Mouse (Mus musculus) limb, embryonic 11.5 days (tissue): ENCODE measurements around the gene Amdhd2. TPM values are rescaled to one million over a fixed set of nuclear protein-coding genes. Genes with fewer than 3 reads are reported as not detected.
A peak's percentile ranks its signal among the peaks of the same experiment; 100 is the strongest.

ENCODE experiments used
- ATAC-seq: fragments of 200-750 bp; cut with Nextera tagmentation; 2 replicates; pipeline ENCODE4 v1.8.0; 2017; ENCODE audit warnings: low read depth; ENCODE audit not compliant: insufficient number of reproducible peaks, low FRiP score, low TSS enrichment
- DNase-seq: peaks from one replicate; pipeline ENCODE4 v3.0.0-alpha.2; 2015; ENCODE audit warnings: low spot score
- H3K27ac ChIP-seq: fragments of 300-500 bp; sonication (generic); replicated peaks from 2 replicates; pipeline ENCODE4 v1.5.1; 2014; ENCODE audit warnings: low read depth, mild to moderate bottlenecking, low read length
- H3K27me3 ChIP-seq: fragments of 300-500 bp; sonication (generic); 2 replicates; pipeline ENCODE4 v1.6.1; 2014; ENCODE audit warnings: mild to moderate bottlenecking, low read length, mixed read lengths; ENCODE audit not compliant: control insufficient read depth, insufficient read depth
- H3K36me3 ChIP-seq: fragments of 300-500 bp; sonication (generic); 2 replicates; pipeline ENCODE4 v1.6.1; 2014; ENCODE audit warnings: mild to moderate bottlenecking, low read length, moderate library complexity, mixed read lengths; ENCODE audit not compliant: control insufficient read depth, insufficient read depth
- H3K4me1 ChIP-seq: fragments of 300-500 bp; sonication (generic); 2 replicates; pipeline ENCODE4 v1.6.1; 2014; ENCODE audit warnings: low read length, mixed read lengths; ENCODE audit not compliant: control insufficient read depth, insufficient read depth
- H3K4me2 ChIP-seq: fragments of 300-500 bp; sonication (generic); 2 replicates; pipeline ENCODE4 v1.6.1; 2014; ENCODE audit warnings: low read depth, mild to moderate bottlenecking, moderate library complexity; ENCODE audit not compliant: severe bottlenecking
- H3K4me3 ChIP-seq: fragments of 300-500 bp; sonication (generic); 2 replicates; pipeline ENCODE4 v1.5.1; 2014; ENCODE audit warnings: low read depth, low read length
- H3K9ac ChIP-seq: fragments of 300-500 bp; sonication (generic); 2 replicates; pipeline ENCODE4 v1.6.1; 2014; ENCODE audit warnings: mild to moderate bottlenecking, low read length
- H3K9me3 ChIP-seq: fragments of 300-500 bp; sonication (generic); 2 replicates; pipeline ENCODE4 v1.6.1; 2016; ENCODE audit warnings: low read length; ENCODE audit not compliant: control insufficient read depth
- WGBS: fragments of 180-500 bp; shearing (Covaris S2); extraction: QIAGEN DNeasy Blood & Tissue Kit; methylation state at CpG from one replicate; pipeline ENCODE4 v1.1.7; 2014; 5-methylcytosine and 5-hydroxymethylcytosine counted together
- polyA plus RNA-seq: library from polyadenylated mRNA; unstranded; fragments of >200 nt; fragmentation: Nextera tagmentation; extraction: Ambion mirVana; gene quantifications from 2 replicates; pipeline ENCODE4 v1.2.1, GENCODE M21; 2014

The Amdhd2 gene
- polyA plus RNA-seq, 1 experiment from 2014 or later, result 37.8 TPM

- Histone ChIP-seq H3K27ac (no peak overlapping the region), H3K27me3 (no peaks in the 10 kb centered on the region), H3K4me3 (no peak overlapping the region), H3K9me3 (no peaks in the 10 kb centered on the region), H3K4me2 (no peak overlapping the region), H3K36me3 (0 out of 2 replicates have a peak, but pooled peaks cover 2% of the 10 kb centered on the region), H3K9ac (no peak overlapping the region), H3K4me1 (peaks cover 1% of the 10 kb centered on the region)
- ATAC-seq (no peak), DNase-seq (no peak)
- 96% methylated on average over 4 of the region's 4 CpGs for WGBS
These were observed 6.0 kb downstream of the Amdhd2 start for GRCm38 (mm10) chr17:24157526-24157925.

GRCm38 (mm10) chr17:24157121-24157520, 6.4 kb downstream of the Amdhd2 start:
- ATAC-seq, result no peak
- Histone ChIP-seq H3K4me3 (no peak overlapping the region), H3K9me3 (no peaks in the 10 kb centered on the region), H3K4me2 (no peak overlapping the region), H3K27me3 (no peaks in the 10 kb centered on the region), H3K4me1 (peaks cover 3% of the 10 kb centered on the region; the same call in 1 of the 2 replicates), H3K9ac (no peak overlapping the region), H3K36me3 (0 out of 2 replicates have a peak, but pooled peaks cover 2% of the 10 kb centered on the region), H3K27ac (no peak overlapping the region)
- WGBS, result 95% methylated on average over 6 of the region's 6 CpGs
- DNase-seq, result no peak

- Histone ChIP-seq H3K4me1 (peaks cover 3% of the 10 kb centered on the region; the same call in 1 of the 2 replicates), H3K4me3 (no peak overlapping the region), H3K27ac (no peak overlapping the region), H3K27me3 (no peaks in the 10 kb centered on the region), H3K4me2 (no peak overlapping the region), H3K36me3 (0 out of 2 replicates have a peak, but pooled peaks cover 2% of the 10 kb centered on the region), H3K9ac (no peak overlapping the region), H3K9me3 (no peaks in the 10 kb centered on the region)
- ATAC-seq (no peak), DNase-seq (no peak)
- 88% methylated on average over 3 of the region's 3 CpGs for WGBS
These were observed 7.2 kb downstream of the Amdhd2 start for GRCm38 (mm10) chr17:24156394-24156793.

GRCm38 (mm10) chr17:24155742-24156141, 7.8 kb downstream of the Amdhd2 start:
- H3K4me3 ChIP-seq, result no peak overlapping the region
- H3K4me2 ChIP-seq, result no peak overlapping the region
- H3K4me1 ChIP-seq, result peaks cover 3% of the 10 kb centered on the region; the same call in 1 of the 2 replicates
- WGBS, result 92% methylated on average over 9 of the region's 9 CpGs
- 0 out of 2 replicates have a peak, but pooled peaks cover 2% of the 10 kb centered on the region for H3K36me3 ChIP-seq
- H3K27ac ChIP-seq, result no peak overlapping the region
- DNase-seq (no peak), ATAC-seq (no peak)
- no peaks in the 10 kb centered on the region for H3K27me3 ChIP-seq
- no peaks in the 10 kb centered on the region for H3K9me3 ChIP-seq
- no peak overlapping the region for H3K9ac ChIP-seq

- DNase-seq (no peak), ATAC-seq (no peak)
- no peak overlapping the region for H3K9ac ChIP-seq
- H3K27ac ChIP-seq, result no peak overlapping the region
- WGBS, result 74% methylated on average over 3 of the region's 3 CpGs
- 0 out of 2 replicates have a peak, but pooled peaks cover 2% of the 10 kb centered on the region for H3K36me3 ChIP-seq
- no peaks in the 10 kb centered on the region for H3K27me3 ChIP-seq
- no peak overlapping the region for H3K4me3 ChIP-seq
- no peak overlapping the region for H3K4me2 ChIP-seq
- H3K4me1 ChIP-seq, result peaks cover 3% of the 10 kb centered on the region; the same call in 1 of the 2 replicates
- H3K9me3 ChIP-seq, result no peaks in the 10 kb centered on the region
These were observed 9.1 kb downstream of the Amdhd2 start for GRCm38 (mm10) chr17:24154463-24154862.

- Histone ChIP-seq H3K27ac (no peak overlapping the region), H3K4me1 (peaks cover 3% of the 10 kb centered on the region; the same call in 1 of the 2 replicates), H3K4me3 (peak overlapping the region; percentile 32), H3K4me2 (peak overlapping the region; percentile 67), H3K9me3 (no peaks in the 10 kb centered on the region), H3K36me3 (no peaks in the 10 kb centered on the region), H3K9ac (peak overlapping the region; percentile 3; the same call in 1 of the 2 replicates), H3K27me3 (no peaks in the 10 kb centered on the region)
- ATAC-seq (peak; percentile 83), DNase-seq (peak; percentile 89)
- WGBS, result 1% methylated on average over 26 of the region's 26 CpGs
These were observed 11.5 kb downstream of the Amdhd2 start for GRCm38 (mm10) chr17:24151890-24152563.

GRCm38 (mm10) chr17:24151382-24151781, 12.2 kb downstream of the Amdhd2 start:
- H3K27ac ChIP-seq, result no peak overlapping the region
- WGBS, result 14% methylated on average over 7 of the region's 7 CpGs

GRCm38 (mm10) chr17:24150824-24151223, 12.7 kb downstream of the Amdhd2 start, which contains the start of gene Pdpk1:
TSS of gene Pdpk1 (minus strand) at chr17:24150924.
- peak within 1 kb of the TSS; percentile 32 for H3K4me3 ChIP-seq
- H3K4me1 ChIP-seq, result peaks cover 3% of the 10 kb centered on the region; the same call in 1 of the 2 replicates
- no peak within 1 kb of the TSS for H3K27ac ChIP-seq
- H3K9me3 ChIP-seq, result no peaks in the 10 kb centered on the region
- 84% methylated on average over 2 of the region's 2 CpGs for WGBS
- 0 out of 2 replicates have a peak within 1 kb of the TSS, but pooled peaks have one; percentile 3 for H3K9ac ChIP-seq
- no peaks in the 10 kb centered on the region for H3K27me3 ChIP-seq
- no peak for DNase-seq
- peak within 1 kb of the TSS; percentile 67 for H3K4me2 ChIP-seq
- no peaks in the 10 kb centered on the region for H3K36me3 ChIP-seq
- no peak for ATAC-seq

More at GRCm38 (mm10) chr17:24151382-24151781, 12.2 kb downstream of the Amdhd2 start:
- Histone ChIP-seq H3K4me1 (peaks cover 3% of the 10 kb centered on the region; the same call in 1 of the 2 replicates), H3K9me3 (no peaks in the 10 kb centered on the region), H3K4me2 (peak overlapping the region; percentile 67), H3K4me3 (peak overlapping the region; percentile 32), H3K36me3 (no peaks in the 10 kb centered on the region), H3K27me3 (no peaks in the 10 kb centered on the region), H3K9ac (no peak overlapping the region)
- ATAC-seq (no peak), DNase-seq (no peak)
